Mouse (Mus musculus): Measurements from ENCODE around the gene Cfap43. TPM values are rescaled to one million over a fixed set of nuclear protein-coding genes. Genes with fewer than 3 reads are reported as not detected.
A peak's percentile ranks its signal among the peaks of the same experiment; 100 is the strongest.
"Not testable (repeated sequence)": the region's sequence is repeated elsewhere in the genome, so short reads cannot be mapped to it uniquely, and the experiment has no call there.

The Cfap43 gene
- total RNA-seq, 2 experiments from 2014 or later, result not detected

- intact Hi-C loops (cut with DNase I; ENCODE audit: low total_unique reads), result no loop called here
- DNase-seq, result no peak
Observed at GRCm38 (mm10) chr19:47862581-47862980, 56.5 kb downstream of the Cfap43 start.

- DNase-seq, result no peak
- intact Hi-C loops (cut with DNase I; ENCODE audit: low total_unique reads), result no loop called here
Observed at GRCm38 (mm10) chr19:47859180-47859579, 59.9 kb downstream of the Cfap43 start.

GRCm38 (mm10) chr19:47857957-47858942 is 60.8 kb downstream of the Cfap43 start:
- DNase-seq, result no peak
- intact Hi-C loops (cut with DNase I; ENCODE audit: low total_unique reads), result no loop called here

- intact Hi-C loops (cut with DNase I; ENCODE audit: low total_unique reads), result no loop called here
- peak; percentile 91 for DNase-seq
Observed at GRCm38 (mm10) chr19:47854796-47855783, 64.0 kb downstream of the Cfap43 start, which contains the start of gene Gsto1. Gene Gsto1 (plus strand): TSS chr19:47854970.

- no peak for DNase-seq
- intact Hi-C loops (cut with DNase I; ENCODE audit: low total_unique reads), result no loop called here
Observed at GRCm38 (mm10) chr19:47853951-47854795, 64.9 kb downstream of the Cfap43 start.

- intact Hi-C loops (cut with DNase I; ENCODE audit: low total_unique reads), result no loop called here
- DNase-seq, result no peak
Observed at GRCm38 (mm10) chr19:47853053-47853452, 66.0 kb downstream of the Cfap43 start.

GRCm38 (mm10) chr19:47852131-47852530 is 67.0 kb downstream of the Cfap43 start:
- DNase-seq; intact Hi-C loops (cut with DNase I; ENCODE audit: low total_unique reads): not testable (repeated sequence)

GRCm38 (mm10) chr19:47849735-47850134 is 69.4 kb downstream of the Cfap43 start:
- intact Hi-C loops (cut with DNase I; ENCODE audit: low total_unique reads), result no loop called here
- DNase-seq, result no peak

GRCm38 (mm10) chr19:47841234-47841633 is 77.9 kb downstream of the Cfap43 start:
- DNase-seq; intact Hi-C loops (cut with DNase I; ENCODE audit: low total_unique reads): not testable (repeated sequence)

- intact Hi-C loops (cut with DNase I; ENCODE audit: low total_unique reads), result no loop called here
- DNase-seq, result no peak
Observed at GRCm38 (mm10) chr19:47837527-47837901, 81.6 kb downstream of the Cfap43 start.

- DNase-seq, result peak; percentile 48
- intact Hi-C loops (cut with DNase I; ENCODE audit: low total_unique reads), result no loop called here
Observed at GRCm38 (mm10) chr19:47836701-47837526, 82.2 kb downstream of the Cfap43 start.

- DNase-seq, result no peak
- intact Hi-C loops (cut with DNase I; ENCODE audit: low total_unique reads), result no loop called here
Observed at GRCm38 (mm10) chr19:47835776-47836175, 83.3 kb downstream of the Cfap43 start.

- intact Hi-C loops (cut with DNase I; ENCODE audit: low total_unique reads), result no loop called here
Observed at GRCm38 (mm10) chr19:47834614-47835013, 84.5 kb downstream of the Cfap43 start.

GRCm38 (mm10) chr19:47832316-47832715 is 86.8 kb downstream of the Cfap43 start:
- DNase-seq, result no peak
- intact Hi-C loops (cut with DNase I; ENCODE audit: low total_unique reads), result no loop called here

More at GRCm38 (mm10) chr19:47834614-47835013, 84.5 kb downstream of the Cfap43 start:
- no peak for DNase-seq

GRCm38 (mm10) chr19:47831111-47831510 is 88.0 kb downstream of the Cfap43 start:
- intact Hi-C loops (cut with DNase I; ENCODE audit: low total_unique reads), result no loop called here
- DNase-seq, result no peak

- DNase-seq, result no peak
- intact Hi-C loops (cut with DNase I; ENCODE audit: low total_unique reads), result no loop called here
Observed at GRCm38 (mm10) chr19:47829913-47830450, 89.1 kb downstream of the Cfap43 start.

GRCm38 (mm10) chr19:47824026-47824425 is 95.1 kb downstream of the Cfap43 start:
- intact Hi-C loops (cut with DNase I; ENCODE audit: low total_unique reads), result loop anchor here (5.0 kb wide), 1 partner anchor 317 kb away; no protein-coding TSS in a partner anchor
- no peak for DNase-seq
